Mouse (Mus musculus) lung, postnatal 0 days (tissue): Measurements from ENCODE around the gene Omt2a. TPM values are rescaled to one million over a fixed set of nuclear protein-coding genes. Genes with fewer than 3 reads are reported as not detected.

Experiments
- polyA plus RNA-seq: library from polyadenylated mRNA; unstranded; fragments of >200 nt; fragmentation: Nextera tagmentation; extraction: Ambion mirVana; gene quantifications from 2 replicates; pipeline ENCODE4 v1.2.1, GENCODE M21; 2015

The Omt2a gene
- polyA plus RNA-seq, 1 experiment from 2014 or later = not detected

Other genes starting within 250 kb of the Omt2a start
- 55.1 and 59.9 TPM in 2 replicates for gene Fbxo9, start 205.7 kb downstream of the Omt2a start, polyA plus RNA-seq
- 19.3 and 23.0 TPM in 2 replicates for gene Ick, start 205.6 kb downstream of the Omt2a start, polyA plus RNA-seq
- 107 and 112 TPM in 2 replicates for gene Gsta4, start 132.0 kb downstream of the Omt2a start, polyA plus RNA-seq
- 0.97 and 1.2 TPM in 2 replicates for gene Gsta1, start 84.1 kb downstream of the Omt2a start, polyA plus RNA-seq
- gene Gm3776, start 57.7 kb downstream of the Omt2a start, polyA plus RNA-seq = 0.51 and 0.62 TPM in 2 replicates
- gene Gm10639, start 24.9 kb downstream of the Omt2a start, polyA plus RNA-seq = 0.29 and 0.68 TPM in 2 replicates
- not detected in 2 replicates for gene Omt2b, start 12.8 kb upstream of the Omt2a start, polyA plus RNA-seq
- 4.8 and 4.9 TPM in 2 replicates for gene Gsta2, start 41.0 kb upstream of the Omt2a start, polyA plus RNA-seq
- 0.71 and 0.81 TPM in 2 replicates for gene Dppa5a, start 53.4 kb upstream of the Omt2a start, polyA plus RNA-seq
- 3.3 and 4.1 TPM in 2 replicates for gene Ooep, start 63.9 kb upstream of the Omt2a start, polyA plus RNA-seq
- 0.05 TPM in 1 of 2 replicates, not detected in the other for gene Ddx43, start 81.0 kb upstream of the Omt2a start, polyA plus RNA-seq
- gene Cgas, start 128.4 kb upstream of the Omt2a start, polyA plus RNA-seq = 0.86 TPM in 2 replicates
- 11.2 and 12.2 TPM in 2 replicates for gene Mto1, start 133.4 kb upstream of the Omt2a start, polyA plus RNA-seq
- 0.80 and 0.88 TPM in 2 replicates for gene Gm17324, start 134.0 kb upstream of the Omt2a start, polyA plus RNA-seq
- gene Eef1a1, start 174.4 kb upstream of the Omt2a start, polyA plus RNA-seq = 2,930 and 3,003 TPM in 2 replicates